Mouse (Mus musculus): ENCODE data around the gene Vmn2r80.
"Not testable (repeated sequence)": the region's sequence is repeated elsewhere in the genome, so short reads cannot be mapped to it uniquely, and the experiment has no call there.

Gene Vmn2r80

GRCm38 (mm10) chr10:79148469-79148868, at the start of gene Vmn2r80:
Gene Vmn2r80, plus strand, starts transcription at chr10:79148769.
- not testable (repeated sequence) for DNase-seq

DNA sequence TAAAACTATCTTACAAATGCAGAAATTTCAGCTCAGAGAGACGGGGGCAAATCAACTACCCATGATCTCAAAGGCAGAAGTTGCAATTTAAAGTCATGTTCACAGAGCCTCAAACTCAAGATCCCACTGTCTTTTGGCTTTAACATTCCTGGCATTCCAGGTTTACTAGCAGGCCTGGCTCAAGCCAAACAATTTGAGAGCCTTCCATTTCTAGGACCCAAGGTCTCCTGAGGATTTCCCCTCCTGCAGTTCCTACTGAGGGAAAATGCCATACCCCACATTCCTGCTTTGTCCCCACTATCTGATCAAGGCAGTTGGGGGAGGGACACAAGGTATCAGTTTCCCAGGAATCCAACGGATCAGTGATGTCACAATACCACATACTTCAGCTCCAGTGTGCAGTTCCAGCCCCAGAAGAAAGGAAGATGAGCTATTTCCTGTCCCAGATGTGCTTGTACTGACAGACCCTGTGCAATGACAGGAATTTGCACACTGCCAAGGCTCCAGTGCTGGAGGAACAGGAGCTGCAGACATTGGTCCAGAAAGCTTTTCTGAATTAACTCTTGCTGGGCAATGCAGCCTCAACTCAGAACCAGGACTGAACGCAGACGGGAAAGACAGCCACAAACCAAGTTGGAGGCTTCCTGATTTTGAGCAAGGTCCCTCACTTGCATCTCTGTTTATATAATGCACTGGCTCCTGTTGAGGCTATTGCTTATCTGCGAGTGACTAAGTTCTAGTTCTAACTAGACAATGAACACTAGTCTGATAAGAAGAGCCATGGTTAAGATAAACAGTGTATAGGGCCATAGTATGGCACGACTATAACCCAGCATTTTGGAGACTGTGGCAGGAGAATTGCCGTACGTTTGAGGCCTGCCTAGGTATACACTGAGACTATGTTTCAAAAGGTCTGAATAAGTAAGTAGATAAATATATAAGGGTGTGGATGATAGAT, 42.0 kb upstream of the Vmn2r80 start:
- peak; percentile 31 for DNase-seq

- no peak for DNase-seq
Observed at GRCm38 (mm10) chr10:79107531-79107930, 41.0 kb upstream of the Vmn2r80 start.

DNA sequence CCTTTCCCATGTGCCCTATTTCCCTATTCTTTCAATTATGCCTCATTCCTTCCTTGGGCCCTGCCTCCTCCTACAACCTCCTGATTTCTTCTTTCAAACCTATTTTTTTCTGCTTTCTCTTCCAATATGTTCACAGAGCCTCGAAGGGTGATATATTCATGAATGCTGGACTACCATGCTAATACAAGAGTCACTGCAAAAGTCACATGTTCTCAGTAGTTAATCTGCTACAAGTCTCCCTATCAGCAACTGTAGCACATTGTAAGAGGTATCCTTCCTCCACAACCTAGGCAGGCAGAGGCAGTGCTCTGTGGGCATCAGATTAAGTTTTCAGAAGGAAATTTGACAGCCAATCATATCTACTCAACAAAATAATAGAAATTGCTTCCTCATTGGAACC, 39.4 kb upstream of the Vmn2r80 start:
- no peak for DNase-seq

DNA sequence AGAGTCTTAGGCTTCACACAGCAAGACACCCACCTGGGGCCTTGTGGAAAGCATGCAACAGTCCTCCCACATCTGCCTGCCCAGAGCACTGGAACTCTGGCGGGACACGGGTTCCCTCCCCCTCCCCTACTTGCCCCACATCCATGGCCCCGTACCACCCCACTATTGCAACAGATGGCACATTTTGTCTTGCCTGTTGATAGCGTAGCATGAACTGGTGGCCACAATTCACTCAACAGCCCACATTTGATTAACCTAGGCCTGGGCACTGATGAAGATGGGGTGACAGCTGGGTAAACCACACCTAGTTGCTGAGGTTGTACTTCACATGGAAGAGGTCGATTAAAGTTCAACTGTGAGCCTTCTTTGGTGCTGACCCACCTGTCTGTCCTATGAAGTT, 38.1 kb upstream of the Vmn2r80 start:
- no peak for DNase-seq

GRCm38 (mm10) chr10:79115085-79115484, 33.5 kb upstream of the Vmn2r80 start:
- no peak for DNase-seq

- peak; percentile 90 for DNase-seq
Observed at GRCm38 (mm10) chr10:79116125-79116849, 32.3 kb upstream of the Vmn2r80 start.

GRCm38 (mm10) chr10:79151602-79152001, 3.0 kb downstream of the Vmn2r80 start:
- DNase-seq, result no peak

DNA sequence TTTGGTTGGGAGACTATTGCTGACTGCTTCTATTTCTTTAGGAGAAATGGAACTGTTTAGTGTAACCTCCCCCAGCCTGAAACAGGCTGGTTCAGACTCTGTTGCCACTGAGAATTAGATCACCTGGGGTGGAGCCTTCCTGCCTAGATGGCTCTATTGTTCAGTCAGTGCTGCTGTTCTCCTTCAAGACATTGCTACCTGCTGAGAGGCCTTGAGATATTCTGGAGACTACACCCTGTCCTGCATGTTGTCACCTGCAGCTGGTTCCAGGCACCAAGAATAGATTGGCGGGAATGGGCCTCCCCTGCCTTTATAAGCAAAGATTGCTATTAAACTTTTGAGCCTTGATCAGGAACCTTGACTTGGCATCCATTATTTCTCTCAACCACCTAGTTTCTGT, 51.4 kb downstream of the Vmn2r80 start:
- not testable (repeated sequence) for DNase-seq

DNA sequence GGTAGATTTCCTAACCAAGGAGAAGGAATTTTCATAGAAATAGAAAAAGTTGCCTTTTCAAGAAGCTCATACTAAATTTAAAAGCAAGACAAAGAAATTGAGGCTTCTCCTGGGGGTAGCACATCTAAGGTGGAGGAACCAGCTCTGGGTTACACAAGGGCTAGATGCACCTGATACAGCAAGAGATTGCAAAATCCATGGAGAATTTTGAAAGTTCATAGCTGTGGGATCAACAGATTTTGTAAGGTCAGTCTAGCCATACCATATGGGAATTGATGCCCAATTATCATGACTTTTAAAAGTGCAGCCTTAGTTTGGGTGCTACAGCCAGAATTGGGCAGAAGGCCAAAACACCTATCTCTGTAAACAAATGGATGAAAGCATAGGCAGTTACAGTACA, 71.9 kb downstream of the Vmn2r80 start:
- DNase-seq, result no peak

DNA sequence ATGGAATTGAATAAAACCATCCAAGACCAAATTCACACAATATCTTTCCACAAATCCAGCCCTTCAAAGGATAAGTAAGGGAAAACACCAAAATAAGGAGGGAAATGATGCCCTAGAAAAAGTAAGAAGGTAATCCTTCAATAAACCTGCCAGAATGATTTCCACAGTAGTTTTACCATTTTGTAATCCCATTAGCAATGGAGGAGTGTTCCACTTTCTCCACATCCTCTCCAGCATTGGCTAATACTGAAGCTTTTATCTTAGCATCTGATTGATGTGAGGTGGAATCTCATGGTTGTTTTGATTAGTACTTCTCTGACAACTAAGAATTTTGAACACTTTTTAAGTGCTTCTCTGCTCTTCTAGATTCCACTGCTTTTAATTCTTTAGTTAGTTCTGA, 73.0 kb downstream of the Vmn2r80 start:
- DNase-seq, result no peak

GRCm38 (mm10) chr10:79222214-79222613, 73.6 kb downstream of the Vmn2r80 start:
- DNase-seq, result no peak
